Mouse (Mus musculus): Measurements from ENCODE around the gene Arhgap24. TPM values are rescaled to one million over a fixed set of nuclear protein-coding genes. Genes with fewer than 3 reads are reported as not detected.

The Arhgap24 gene
- polyA plus RNA-seq, 1 experiment from 2014 or later = 3.2 TPM

- ATAC-seq (ENCODE audit: insufficient read depth) = no peak
- Histone ChIP-seq H3K27me3 (no peaks in the 10 kb centered on the region), H3K36me3 (replicated peaks) (no peaks in the 10 kb centered on the region), H3K9me3 (replicated peaks) (no peaks in the 10 kb centered on the region), H3K4me2 (no peak overlapping the region), H3K27ac (replicated peaks) (no peak overlapping the region), H3K4me1 (replicated peaks) (no peaks in the 10 kb centered on the region), H3K4me3 (replicated peaks) (no peak overlapping the region), H3K9ac (no peak overlapping the region)
- WGBS (ENCODE audit: insufficient replicate concordance) = 63% methylated on average over 8 of the region's 8 CpGs
Measured at GRCm38 (mm10) chr5:102947061-102947711, 466.0 kb downstream of the Arhgap24 start.

Data from liver, embryonic 15.5 days (tissue).